Mouse (Mus musculus) C2C12 (cell line): ENCODE data around the gene Hist1h2ab.

Experiments used
- CEBPB ChIP-seq: IDR thresholded peaks from one replicate; pipeline ENCODE4 v1.6.1; 2011; ENCODE audit warnings: low read depth, mild to moderate bottlenecking, control low read depth, moderate library complexity
- CTCF ChIP-seq: IDR thresholded peaks from one replicate; pipeline ENCODE4 v1.5.1; 2011; ENCODE audit not compliant: control insufficient read depth, insufficient read depth, insufficient read length
- FOSL1 ChIP-seq: IDR thresholded peaks from one replicate; pipeline ENCODE4 v1.8.0; 2011; ENCODE audit warnings: mild to moderate bottlenecking, low read length; ENCODE audit not compliant: poor library complexity, insufficient read depth, severe bottlenecking
- MAX ChIP-seq: IDR thresholded peaks from one replicate; pipeline ENCODE4 v1.6.1; 2011; ENCODE audit warnings: mild to moderate bottlenecking, control low read depth
- MYOD1 ChIP-seq: IDR thresholded peaks from one replicate; pipeline ENCODE4 v1.6.1; 2011; ENCODE audit warnings: low read depth; ENCODE audit not compliant: control insufficient read depth, insufficient read length
- USF1 ChIP-seq: IDR thresholded peaks from one replicate; pipeline ENCODE4 v1.6.1; 2011; ENCODE audit warnings: low read depth, mild to moderate bottlenecking, control low read depth, moderate library complexity

DNA sequence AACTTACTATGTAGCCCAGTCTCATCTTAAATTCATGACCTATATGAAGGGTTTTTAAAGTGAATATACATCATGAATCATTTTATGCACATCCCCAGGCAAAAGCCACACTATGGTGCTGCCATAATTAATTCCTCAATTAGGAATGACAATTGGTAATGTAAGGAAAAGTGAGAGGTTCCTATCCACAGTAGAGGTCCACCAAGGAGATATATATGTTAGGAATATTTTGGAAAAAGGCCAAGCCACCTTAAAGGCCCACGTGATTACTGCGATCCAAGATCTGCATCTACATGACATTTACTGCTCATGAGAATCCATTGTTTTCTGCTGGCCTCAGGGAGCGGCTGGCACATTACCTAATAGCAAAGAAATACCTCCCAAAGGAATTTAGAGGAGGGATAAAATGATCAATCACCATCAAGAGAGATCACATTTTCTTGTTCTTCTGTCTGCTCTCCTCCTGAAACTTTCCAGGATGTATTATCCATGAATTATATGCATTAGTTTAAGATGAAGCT, 8.4 kb downstream of the Hist1h2ab start:
- TF ChIP-seq MAX (no peak), CTCF (no peak), MYOD1 (no peak), CEBPB (no peak), FOSL1 (no peak), USF1 (no peak)
